Mouse (Mus musculus) kidney, embryonic 15.5 days (tissue): ENCODE measurements around the gene Cul7. TPM values are rescaled to one million over a fixed set of nuclear protein-coding genes. Genes with fewer than 3 reads are reported as not detected.
A peak's percentile ranks its signal among the peaks of the same experiment; 100 is the strongest.

Experiments
- ATAC-seq: fragments of 200-750 bp; cut with Nextera tagmentation; replicated peaks from 2 replicates; pipeline ENCODE4 v1.8.0; 2017; ENCODE audit warnings: moderate TSS enrichment; ENCODE audit not compliant: low FRiP score
- H3K27ac ChIP-seq: fragments of 300-500 bp; sonication (generic); 2 replicates; pipeline ENCODE4 v1.5.1; 2015; ENCODE audit warnings: mild to moderate bottlenecking, inconsistent platforms
- H3K27me3 ChIP-seq: fragments of 300-500 bp; sonication (generic); 2 replicates; pipeline ENCODE4 v1.6.1; 2015; ENCODE audit warnings: inconsistent platforms
- H3K36me3 ChIP-seq: fragments of 300-500 bp; sonication (generic); 2 replicates; pipeline ENCODE4 v1.6.1; 2015; ENCODE audit warnings: inconsistent platforms
- H3K4me1 ChIP-seq: fragments of 300-500 bp; sonication (generic); 2 replicates; pipeline ENCODE4 v1.6.1; 2015; ENCODE audit warnings: inconsistent platforms
- H3K4me2 ChIP-seq: fragments of 300-500 bp; sonication (generic); 2 replicates; pipeline ENCODE4 v1.6.1; 2015; ENCODE audit warnings: moderate library complexity, mild to moderate bottlenecking, inconsistent platforms
- H3K4me3 ChIP-seq: fragments of 300-500 bp; sonication (generic); replicated peaks from 2 replicates; pipeline ENCODE4 v1.5.1; 2015; ENCODE audit warnings: mild to moderate bottlenecking, inconsistent platforms
- H3K9ac ChIP-seq: fragments of 300-500 bp; sonication (generic); 2 replicates; pipeline ENCODE4 v1.6.1; 2015; ENCODE audit warnings: mild to moderate bottlenecking, inconsistent platforms
- H3K9me3 ChIP-seq: fragments of 300-500 bp; sonication (generic); replicated peaks from 2 replicates; pipeline ENCODE4 v1.6.1; 2016; ENCODE audit warnings: inconsistent platforms
- WGBS: fragments of 180-500 bp; shearing (Covaris S2); methylation state at CpG from one replicate; pipeline ENCODE4 v1.1.7; 2015; ENCODE audit warnings: mixed read lengths; 5-methylcytosine and 5-hydroxymethylcytosine counted together
- polyA plus RNA-seq: library from polyadenylated mRNA; unstranded; fragments of >200 nt; fragmentation: Nextera tagmentation; extraction: Ambion mirVana; gene quantifications from 2 replicates; pipeline ENCODE4 v1.2.1, GENCODE M21; 2015

Gene Cul7
- polyA plus RNA-seq, 1 experiment from 2014 or later = 59.2 TPM

DNA sequence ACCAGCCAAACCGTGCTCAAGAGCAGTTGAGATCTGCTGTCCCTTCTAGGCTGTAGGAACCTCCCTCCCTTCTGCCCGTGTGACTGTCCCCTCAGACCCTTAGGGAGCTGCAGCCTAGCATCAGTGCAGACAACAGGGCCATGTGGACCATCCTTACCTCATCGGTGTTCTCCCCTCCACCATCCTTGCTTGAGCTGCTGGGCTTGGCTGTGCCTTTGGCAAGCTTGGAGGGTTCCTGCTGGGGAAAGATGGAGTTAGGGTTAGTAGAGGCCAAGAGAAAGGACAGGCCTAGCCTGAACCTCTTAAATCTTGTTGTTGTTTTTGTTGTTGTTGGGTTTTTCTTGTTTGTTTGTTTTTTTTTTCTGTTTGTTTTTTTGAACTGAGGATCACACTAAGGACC, 49.8 kb downstream of the Cul7 start:
- Histone ChIP-seq H3K4me3 (no peak overlapping the region), H3K27me3 (no peaks in the 10 kb centered on the region), H3K36me3 (peaks cover 50% of the 10 kb centered on the region), H3K27ac (no peak overlapping the region), H3K4me1 (peaks cover 29% of the 10 kb centered on the region), H3K9ac (no peak overlapping the region), H3K4me2 (no peak overlapping the region), H3K9me3 (no peaks in the 10 kb centered on the region)
- no peak for ATAC-seq
- 85% methylated on average over 3 of the region's 3 CpGs for WGBS

DNA sequence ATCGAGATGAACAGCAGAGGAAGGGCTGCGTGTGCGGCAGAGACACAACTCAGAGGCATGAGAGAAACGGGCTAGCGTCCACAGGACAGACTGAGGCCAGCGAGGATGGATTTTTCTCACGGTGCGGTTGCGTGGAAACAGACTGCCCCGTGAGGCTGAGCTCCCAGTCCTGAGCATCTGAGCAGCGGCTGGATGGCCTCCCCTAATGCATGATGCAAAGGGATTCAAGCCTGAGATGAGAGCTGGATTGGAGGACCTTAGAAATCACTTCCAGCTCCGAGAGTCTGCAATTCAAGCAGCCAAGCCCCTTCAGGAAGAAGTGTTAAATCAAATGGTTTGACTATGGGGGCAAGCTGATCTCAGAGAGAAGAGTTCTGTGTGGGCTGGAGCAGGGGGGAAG, 51.4 kb downstream of the Cul7 start:
- no peaks in the 10 kb centered on the region for H3K9me3 ChIP-seq
- H3K27ac ChIP-seq = no peak overlapping the region
- no peak overlapping the region for H3K4me3 ChIP-seq
- H3K9ac ChIP-seq = 0 out of 2 replicates have a peak overlapping the region, but pooled peaks have one; percentile 7
- 77% methylated on average over 12 of the region's 12 CpGs for WGBS
- 0 out of 2 replicates have a peak overlapping the region, but pooled peaks have one; percentile 24 for H3K4me2 ChIP-seq
- H3K4me1 ChIP-seq = peaks cover 40% of the 10 kb centered on the region
- no peaks in the 10 kb centered on the region for H3K27me3 ChIP-seq
- no peak for ATAC-seq
- H3K36me3 ChIP-seq = peaks cover 39% of the 10 kb centered on the region

DNA sequence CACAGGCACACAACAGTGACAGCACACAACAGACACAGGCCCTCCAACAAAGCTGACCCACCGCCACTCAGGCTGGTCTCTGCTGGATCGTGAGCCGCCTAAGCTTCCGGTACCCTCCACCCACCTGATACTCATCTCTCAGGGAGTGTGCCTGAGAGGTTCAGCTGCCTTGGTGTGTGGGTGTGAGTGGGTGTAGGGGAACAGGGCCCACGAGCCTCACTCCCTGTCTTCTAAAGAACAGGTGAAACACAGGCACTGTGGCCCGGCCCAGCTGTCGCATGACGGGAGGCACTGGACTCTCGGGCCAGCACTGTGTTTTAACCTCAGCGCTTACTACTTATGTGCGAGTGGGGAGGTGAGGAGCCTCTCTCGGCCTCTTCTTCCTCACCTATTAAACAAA, 52.0 kb downstream of the Cul7 start:
- Histone ChIP-seq H3K4me2 (no peak overlapping the region), H3K4me3 (0 out of 2 replicates have a peak overlapping the region, but pooled peaks have one; percentile 93), H3K27ac (peak overlapping the region; percentile 18; the same call in 1 of the 2 replicates), H3K9me3 (no peaks in the 10 kb centered on the region), H3K27me3 (no peaks in the 10 kb centered on the region), H3K36me3 (peaks cover 35% of the 10 kb centered on the region), H3K9ac (peak overlapping the region; percentile 31; the same call in 1 of the 2 replicates), H3K4me1 (peaks cover 40% of the 10 kb centered on the region)
- ATAC-seq = no peak
- 79% methylated on average over 12 of the region's 12 CpGs for WGBS

DNA sequence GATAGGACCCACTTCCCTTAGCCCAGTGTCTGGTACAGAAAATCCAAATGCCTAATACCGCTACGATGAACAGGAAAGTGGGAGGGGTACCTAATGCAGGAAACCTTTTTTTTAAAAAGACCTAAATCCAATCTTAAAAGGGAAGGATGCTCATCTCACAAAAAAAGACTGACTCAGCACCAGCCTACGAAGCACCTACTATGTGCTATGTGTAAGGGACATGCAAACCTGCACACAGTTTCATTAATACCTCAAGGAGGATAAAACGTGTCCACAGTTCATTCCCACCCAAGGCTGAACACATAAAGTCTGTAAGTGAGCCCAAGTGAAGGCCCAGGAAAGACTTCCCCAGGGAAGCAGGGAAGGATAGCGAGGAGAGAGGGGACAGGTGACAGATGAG, 52.4 kb downstream of the Cul7 start:
- Histone ChIP-seq H3K9me3 (no peaks in the 10 kb centered on the region), H3K9ac (peak overlapping the region; percentile 94; the same call in 1 of the 2 replicates), H3K4me3 (peak overlapping the region; percentile 93), H3K36me3 (peaks cover 31% of the 10 kb centered on the region), H3K27ac (peak overlapping the region; percentile 18; the same call in 1 of the 2 replicates), H3K27me3 (no peaks in the 10 kb centered on the region), H3K4me1 (peaks cover 40% of the 10 kb centered on the region), H3K4me2 (peak overlapping the region; percentile 78)
- WGBS = 80% methylated on average over 5 of the region's 5 CpGs
- no peak for ATAC-seq

DNA sequence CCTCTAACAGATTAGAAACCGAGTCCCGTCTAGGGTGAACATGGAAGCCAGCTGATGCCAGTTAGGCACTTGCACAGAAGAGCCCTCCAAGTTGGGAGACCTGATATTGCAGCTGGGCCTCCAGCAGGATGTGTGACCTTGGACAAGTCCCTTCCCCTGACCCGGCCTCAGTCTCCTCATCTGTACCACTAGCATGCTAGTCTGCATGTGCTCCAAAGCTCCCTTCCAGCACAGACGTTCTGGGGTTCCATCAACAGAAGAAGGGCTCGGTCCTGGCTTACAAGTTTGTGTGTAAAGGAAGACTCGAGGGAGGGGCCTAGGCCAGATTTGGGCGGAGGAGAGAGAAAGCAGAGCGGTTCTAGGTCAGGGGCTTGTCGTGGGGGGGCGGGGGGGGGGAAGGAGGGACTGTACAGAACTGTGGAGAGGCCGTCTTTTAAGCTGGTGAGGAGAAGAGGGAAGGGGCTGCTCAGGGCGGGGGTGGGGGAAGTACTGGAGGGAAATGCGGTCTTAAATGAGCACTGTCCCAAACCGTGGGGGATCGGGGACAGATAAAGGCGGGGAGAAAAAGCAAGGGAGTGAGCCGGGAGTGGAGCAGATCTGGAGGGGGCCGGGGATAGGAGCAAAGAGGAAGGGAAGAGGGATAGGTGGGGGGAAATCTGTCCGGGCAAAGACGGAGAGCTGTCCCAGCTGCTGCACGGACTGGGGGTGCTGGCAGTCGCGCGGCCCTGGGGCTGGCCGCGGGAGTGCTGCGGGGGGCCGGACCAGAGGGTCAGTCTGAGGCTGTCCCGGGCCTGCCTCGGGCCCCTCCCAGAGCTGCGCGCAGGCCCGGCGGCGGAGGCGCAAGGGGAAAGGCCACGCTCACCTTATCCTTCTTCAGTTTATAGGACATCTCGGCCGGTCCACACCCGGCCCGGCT, 54.1 kb downstream of the Cul7 start:
- peak; percentile 89 for ATAC-seq
- 5% methylated on average over 39 of the region's 41 CpGs for WGBS
- H3K36me3 ChIP-seq = peaks cover 15% of the 10 kb centered on the region
- peaks cover 40% of the 10 kb centered on the region for H3K4me1 ChIP-seq
- no peaks in the 10 kb centered on the region for H3K27me3 ChIP-seq
- peak overlapping the region; percentile 93 for H3K4me3 ChIP-seq
- H3K9me3 ChIP-seq = no peaks in the 10 kb centered on the region
- peak overlapping the region; percentile 94 for H3K9ac ChIP-seq
- H3K27ac ChIP-seq = peak overlapping the region; percentile 98
- peak overlapping the region; percentile 78 for H3K4me2 ChIP-seq

DNA sequence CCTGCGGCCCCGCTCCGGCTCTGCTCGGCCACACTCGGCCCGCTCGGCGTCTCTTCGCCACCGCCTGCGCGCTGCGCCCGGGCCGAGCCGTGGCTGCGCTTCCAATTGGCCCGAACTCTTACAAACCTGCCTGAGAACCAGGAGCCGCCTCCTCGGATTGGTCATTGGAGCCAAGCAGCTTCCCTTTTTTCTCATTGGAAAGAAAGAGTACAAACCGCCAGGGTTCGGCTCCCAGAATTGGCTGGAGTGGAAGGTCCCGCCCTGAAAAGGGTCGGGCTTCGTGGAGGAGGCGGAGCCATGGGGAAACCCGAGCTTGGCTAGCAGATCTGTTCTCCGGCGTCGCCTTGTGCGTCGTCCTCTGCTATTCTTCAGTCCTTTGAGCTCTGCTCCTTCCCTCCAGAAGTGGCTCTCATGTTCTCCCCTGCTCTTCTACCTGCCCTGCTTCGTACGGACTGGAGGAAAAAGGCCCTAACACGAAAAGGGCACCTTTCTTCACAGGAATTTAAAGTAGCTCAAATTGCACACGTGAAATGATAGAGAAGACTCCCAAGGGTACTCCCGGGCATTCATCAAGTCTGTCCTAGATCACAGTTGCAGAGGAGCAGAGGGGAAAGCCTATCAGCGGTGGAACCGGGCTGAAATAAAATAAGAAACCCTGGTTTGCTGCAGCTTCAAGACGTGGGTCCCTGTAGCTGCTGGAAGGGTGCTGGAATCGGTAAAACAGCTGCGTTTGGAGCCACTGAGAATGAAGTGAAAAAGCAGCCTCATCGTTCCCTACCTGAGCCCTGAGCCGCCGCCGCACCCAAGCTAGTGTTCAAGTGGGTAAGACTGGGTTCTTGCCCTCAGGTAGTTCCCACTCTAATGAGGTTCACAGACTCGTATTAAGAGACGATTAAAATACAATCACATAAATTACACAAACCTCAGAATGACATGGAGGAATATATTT, 55.0 kb downstream of the Cul7 start, which contains the start of gene Ppp2r5d:
Gene Ppp2r5d, minus strand, starts transcription at position 225 of the 949 bp plus-strand sequence.
- Histone ChIP-seq H3K27ac (peak within 1 kb of the TSS; percentile 98), H3K27me3 (no peaks in the 10 kb centered on the region), H3K4me3 (peak within 1 kb of the TSS; percentile 93), H3K9me3 (no peaks in the 10 kb centered on the region), H3K4me1 (peaks cover 40% of the 10 kb centered on the region), H3K4me2 (peak within 1 kb of the TSS; percentile 78), H3K9ac (peak within 1 kb of the TSS; percentile 94), H3K36me3 (0 out of 2 replicates have a peak, but pooled peaks cover 7% of the 10 kb centered on the region)
- peak; percentile 97 for ATAC-seq
- WGBS = under 1% methylated on average over 48 of the region's 48 CpGs

DNA sequence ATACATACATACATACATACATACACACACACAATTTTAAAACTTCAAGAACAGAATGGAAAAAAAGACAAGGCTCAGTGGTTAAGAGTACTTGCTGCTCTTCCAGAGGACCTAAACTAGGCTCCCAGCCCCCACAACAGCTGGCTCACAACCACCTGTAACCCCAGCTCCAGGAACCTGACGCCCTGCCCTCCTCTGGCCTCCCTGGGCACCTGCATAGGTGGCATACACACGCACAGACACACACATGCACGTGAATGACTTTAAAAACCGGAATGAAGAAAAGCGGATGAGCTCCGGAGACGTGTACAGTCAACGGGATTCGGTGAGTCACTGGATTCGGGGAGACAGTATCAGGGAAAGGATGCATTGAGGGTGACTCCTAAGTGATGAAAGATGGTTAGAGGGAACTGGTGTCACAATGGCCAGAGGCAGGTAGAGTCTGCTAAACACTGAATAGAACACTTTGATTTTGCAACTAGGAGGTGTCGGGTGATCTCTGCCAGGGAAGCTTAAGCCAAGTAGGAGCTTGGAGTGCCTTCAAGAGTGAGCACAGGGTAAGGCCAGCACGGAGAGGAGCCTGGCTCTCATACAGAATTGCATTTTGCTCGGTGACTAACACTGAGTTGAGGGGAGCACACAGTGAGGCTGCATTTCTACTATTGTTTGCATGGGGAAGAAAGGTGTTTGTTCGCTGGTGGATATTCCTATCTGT, 56.4 kb downstream of the Cul7 start:
- ATAC-seq = no peak
- Histone ChIP-seq H3K27ac (no peak overlapping the region), H3K4me1 (peaks cover 41% of the 10 kb centered on the region), H3K36me3 (no peaks in the 10 kb centered on the region), H3K4me3 (no peak overlapping the region), H3K4me2 (no peak overlapping the region), H3K9me3 (no peaks in the 10 kb centered on the region), H3K9ac (no peak overlapping the region), H3K27me3 (no peaks in the 10 kb centered on the region)
- 91% methylated on average over 14 of the region's 14 CpGs for WGBS

DNA sequence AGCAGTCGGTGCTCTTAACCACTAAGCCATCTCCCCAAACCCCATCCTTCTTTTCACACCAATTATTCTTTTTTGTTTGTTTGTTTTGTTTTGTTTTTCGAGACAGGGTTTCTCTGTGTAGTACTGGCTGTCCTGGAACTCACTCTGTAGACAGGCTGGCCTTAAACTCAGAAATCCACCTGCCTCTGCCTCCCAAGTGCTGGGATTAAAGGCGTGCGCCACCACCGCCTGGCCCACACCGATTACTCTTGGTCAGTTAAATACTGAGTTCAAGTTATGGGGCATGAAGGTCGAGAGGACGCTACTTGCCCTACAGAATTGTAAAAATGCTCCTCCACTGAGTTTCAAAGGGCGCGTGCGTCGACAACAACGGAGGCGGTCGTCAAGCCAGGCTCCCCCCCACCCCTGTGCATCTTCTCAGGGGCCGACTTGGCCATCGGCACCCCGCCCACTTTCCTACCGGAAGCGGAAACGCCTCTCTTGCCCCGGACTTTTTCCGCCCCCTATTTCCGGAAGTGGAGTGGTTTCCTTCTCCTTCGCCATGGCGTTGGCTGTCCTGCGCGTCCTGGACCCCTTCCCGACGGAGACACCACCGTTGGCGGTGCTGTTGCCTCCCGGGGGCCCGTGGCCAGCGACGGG, 60.9 kb downstream of the Cul7 start, which contains the start of gene Pex6:
Gene Pex6, plus strand, starts transcription at position 505 of the 639 bp plus-strand sequence.
- peaks cover 20% of the 10 kb centered on the region for H3K4me1 ChIP-seq
- ATAC-seq = peak; percentile 88
- peaks cover 26% of the 10 kb centered on the region for H3K36me3 ChIP-seq
- WGBS = 7% methylated on average over 36 of the region's 36 CpGs
- no peaks in the 10 kb centered on the region for H3K27me3 ChIP-seq
- H3K9ac ChIP-seq = peak within 1 kb of the TSS; percentile 95
- H3K27ac ChIP-seq = peak within 1 kb of the TSS; percentile 80
- peak within 1 kb of the TSS; percentile 94 for H3K4me2 ChIP-seq
- H3K9me3 ChIP-seq = no peaks in the 10 kb centered on the region
- peak within 1 kb of the TSS; percentile 98 for H3K4me3 ChIP-seq

DNA sequence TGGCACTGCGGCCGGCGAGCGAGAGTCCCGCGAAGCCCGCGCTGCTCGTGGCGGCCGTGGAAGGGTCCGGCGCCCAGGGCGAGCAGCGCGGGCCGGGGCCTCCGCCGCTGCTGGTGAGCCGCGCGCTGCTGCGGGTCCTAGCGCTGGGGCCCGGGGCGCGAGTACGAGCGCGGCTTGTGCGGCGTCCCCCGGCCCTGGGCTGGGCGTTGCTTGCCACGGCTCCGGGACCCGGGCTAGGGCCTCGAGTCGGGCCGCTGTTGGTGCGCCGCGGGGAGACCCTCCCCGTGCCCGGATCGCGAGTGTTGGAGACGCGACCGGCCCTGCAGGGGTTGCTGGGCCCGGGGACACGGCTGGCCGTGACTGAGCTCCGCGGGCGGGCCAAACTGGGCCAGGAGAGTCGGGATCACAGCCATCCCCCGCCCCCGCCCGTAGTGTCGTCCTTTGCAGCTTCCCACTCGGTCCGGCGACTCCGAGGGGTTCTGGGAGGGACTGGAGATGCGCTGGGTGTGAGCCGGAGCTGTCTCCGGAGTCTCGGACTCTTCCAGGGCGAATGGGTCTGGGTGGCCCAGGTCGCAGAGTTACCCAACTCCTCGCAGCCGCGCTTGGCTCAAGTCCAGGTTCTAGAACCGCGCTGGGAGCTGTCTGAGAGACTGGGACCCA, 61.6 kb downstream of the Cul7 start:
- peak overlapping the region; percentile 95 for H3K9ac ChIP-seq
- peak overlapping the region; percentile 94 for H3K4me2 ChIP-seq
- H3K27ac ChIP-seq = peak overlapping the region; percentile 80
- peaks cover 19% of the 10 kb centered on the region for H3K4me1 ChIP-seq
- no peaks in the 10 kb centered on the region for H3K9me3 ChIP-seq
- under 1% methylated on average over 76 of the region's 76 CpGs for WGBS
- peaks cover 32% of the 10 kb centered on the region for H3K36me3 ChIP-seq
- H3K27me3 ChIP-seq = no peaks in the 10 kb centered on the region
- ATAC-seq = peak; percentile 67
- H3K4me3 ChIP-seq = peak overlapping the region; percentile 98

DNA sequence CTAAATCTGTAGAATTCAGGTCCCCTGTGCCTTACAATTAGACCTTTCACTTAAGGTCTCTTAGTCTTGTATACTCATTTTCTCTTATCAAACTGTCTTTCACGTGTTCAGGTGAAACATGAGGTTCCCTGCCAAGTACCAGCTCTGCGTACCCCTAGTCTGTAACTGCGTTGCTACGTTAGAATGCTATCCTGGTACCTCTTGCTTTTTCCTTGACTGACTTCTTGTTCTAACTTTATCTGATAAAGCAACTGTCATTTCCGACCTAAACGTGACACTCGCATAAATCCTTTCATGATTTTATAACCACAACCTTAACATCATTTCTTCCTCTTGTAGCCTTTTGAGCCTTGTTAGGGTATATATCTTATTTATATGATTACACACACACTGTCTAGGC, 62.3 kb downstream of the Cul7 start:
- Histone ChIP-seq H3K36me3 (peaks cover 39% of the 10 kb centered on the region), H3K4me3 (peak overlapping the region; percentile 98), H3K27me3 (no peaks in the 10 kb centered on the region), H3K9me3 (no peaks in the 10 kb centered on the region), H3K4me2 (peak overlapping the region; percentile 94), H3K4me1 (peaks cover 19% of the 10 kb centered on the region), H3K9ac (peak overlapping the region; percentile 95), H3K27ac (no peak overlapping the region)
- ATAC-seq = no peak
- WGBS = 59% methylated on average over 7 of the region's 7 CpGs
